Mouse (Mus musculus) lung, postnatal 0 days (tissue): ENCODE measurements around the gene Th.

Experiments used
- CTCF ChIP-seq: IDR thresholded peaks from 2 replicates; pipeline ENCODE4 v1.5.1; 2016; ENCODE audit warnings: antibody characterized with exemption, mild to moderate bottlenecking
- EP300 ChIP-seq: IDR thresholded peaks from 2 replicates; pipeline ENCODE4 v1.6.1; 2016; ENCODE audit warnings: antibody characterized with exemption, mild to moderate bottlenecking, control low read depth

- TF ChIP-seq CTCF (peak; percentile 75), EP300 (no peak)
These were observed 80.2 kb downstream of the Th start for GRCm38 (mm10) chr7:142850681-142851080.
